Mouse (Mus musculus) thymus, postnatal 25 days (tissue): Measurements from ENCODE around the gene Ces4a.
A peak's percentile ranks its signal among the peaks of the same experiment; 100 is the strongest.
"Not testable (repeated sequence)": the region's sequence is repeated elsewhere in the genome, so short reads cannot be mapped to it uniquely, and the experiment has no call there.

Source experiments
- DNase-seq: peaks from one replicate; pipeline ENCODE4 v3.0.0; 2022

The Ces4a gene

DNA sequence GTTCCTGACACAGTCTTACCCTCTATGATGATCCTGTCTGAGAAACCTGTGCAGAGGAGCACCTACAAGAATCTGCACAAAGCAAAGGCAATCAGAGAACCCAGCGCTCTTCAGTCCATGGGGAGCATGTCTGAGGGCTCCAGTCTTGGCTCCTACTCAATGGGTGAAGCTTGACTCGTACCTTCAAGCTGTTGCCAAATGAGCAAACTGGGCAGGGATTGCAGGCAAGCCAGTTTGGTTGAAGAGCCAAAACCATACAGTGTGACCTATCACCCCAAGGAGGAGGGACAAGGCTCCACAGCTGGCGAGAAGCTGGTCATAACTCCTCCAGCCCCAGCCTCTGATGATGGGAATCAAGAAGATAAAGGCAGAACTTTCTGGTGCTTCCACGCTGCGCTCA lies at the start of gene Ces4a:
Gene Ces4a (plus strand): TSS at position 292 of the 400 bp plus-strand sequence.
- no peak for DNase-seq

DNA sequence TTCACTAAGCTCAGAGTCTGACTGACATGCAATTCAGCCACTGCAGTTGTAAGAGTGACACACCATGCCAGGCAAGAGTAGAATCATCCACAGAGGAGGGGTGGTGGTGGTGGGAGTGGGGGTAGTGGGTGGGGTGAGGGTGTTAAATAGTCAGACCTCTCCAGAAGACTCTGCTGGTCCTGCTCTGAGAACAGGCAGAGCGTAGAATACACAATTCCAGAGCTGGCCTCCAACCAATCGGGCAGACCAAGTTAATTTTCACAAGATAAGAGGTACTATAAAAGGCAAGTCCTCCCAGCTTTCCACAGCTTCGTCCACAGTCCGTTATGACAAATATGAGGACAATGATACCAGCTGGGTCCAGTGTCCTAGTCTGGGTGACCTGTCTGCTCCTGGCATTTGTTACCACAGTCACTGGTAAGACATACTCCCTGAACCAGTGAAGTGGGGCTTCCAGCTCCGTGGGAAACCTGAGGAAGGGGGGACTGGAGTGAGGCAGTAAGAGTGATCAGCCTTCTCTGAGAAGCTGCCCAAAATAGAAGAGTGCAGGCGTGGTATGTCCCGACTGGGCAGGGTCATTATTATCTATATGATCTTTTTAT lies 48.0 kb upstream of the Ces4a start, which contains the start of gene Ces3b:
Gene Ces3b (plus strand): TSS at position 305 of the 602 bp plus-strand sequence.
- no peak for DNase-seq

DNA sequence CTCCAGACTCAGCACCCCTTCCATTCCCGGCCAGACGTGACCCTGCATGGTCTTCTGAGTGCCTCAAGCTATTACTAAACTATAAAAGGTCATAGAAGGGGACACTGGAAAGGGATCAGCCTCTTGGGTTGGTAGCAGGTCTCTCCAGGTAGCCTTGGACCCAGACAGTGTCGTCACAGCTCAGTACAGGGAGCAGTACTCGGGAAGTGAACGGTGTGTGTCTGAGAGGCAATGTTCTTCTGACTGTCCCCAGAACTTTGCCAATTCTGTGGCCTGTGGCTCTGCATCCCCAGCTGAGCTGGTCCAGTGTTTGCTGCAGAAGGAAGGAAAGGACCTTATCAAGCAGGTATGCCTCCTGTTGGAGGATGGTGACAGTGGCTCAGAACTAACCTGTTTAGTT lies 43.4 kb upstream of the Ces4a start:
- DNase-seq: not testable (repeated sequence)

DNA sequence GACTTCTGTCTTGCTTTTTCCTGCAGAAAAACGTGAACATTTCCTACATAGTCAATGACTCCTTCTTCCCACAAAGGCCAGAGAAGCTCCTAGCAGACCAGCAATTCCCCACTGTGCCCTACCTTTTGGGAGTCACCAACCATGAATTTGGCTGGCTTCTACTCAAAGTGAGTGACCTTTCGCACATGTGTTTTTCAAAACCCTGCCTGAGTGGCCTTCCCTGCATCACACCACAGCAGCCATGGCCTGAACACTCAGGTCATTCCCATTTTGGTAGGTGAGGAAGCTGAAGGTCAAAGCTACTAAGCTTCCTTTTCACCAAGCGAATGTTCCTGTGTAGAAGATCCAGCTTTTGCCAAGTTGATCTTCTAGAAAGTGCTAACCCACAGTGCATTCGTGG lies 43.0 kb upstream of the Ces4a start:
- no peak for DNase-seq

DNA sequence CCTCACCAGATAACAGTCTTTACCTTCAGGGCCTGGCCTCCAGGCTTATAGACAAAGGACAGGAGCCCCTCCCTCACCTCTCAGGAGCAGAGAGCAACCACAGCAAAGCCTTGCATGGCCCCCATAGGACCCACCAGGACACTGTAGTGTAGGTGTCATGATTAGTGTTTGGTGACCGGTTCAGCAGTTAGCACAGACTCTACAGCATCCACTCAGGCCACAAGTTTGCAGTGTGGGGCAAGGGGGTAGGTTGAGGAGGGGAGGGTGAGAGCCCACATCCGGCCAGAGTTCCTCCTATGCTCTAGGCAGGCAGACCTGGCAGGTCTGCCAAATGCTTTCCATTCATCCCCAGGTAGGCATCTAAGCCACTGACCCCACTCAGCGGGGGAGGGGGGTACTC lies 37.6 kb upstream of the Ces4a start:
- no peak for DNase-seq

DNA sequence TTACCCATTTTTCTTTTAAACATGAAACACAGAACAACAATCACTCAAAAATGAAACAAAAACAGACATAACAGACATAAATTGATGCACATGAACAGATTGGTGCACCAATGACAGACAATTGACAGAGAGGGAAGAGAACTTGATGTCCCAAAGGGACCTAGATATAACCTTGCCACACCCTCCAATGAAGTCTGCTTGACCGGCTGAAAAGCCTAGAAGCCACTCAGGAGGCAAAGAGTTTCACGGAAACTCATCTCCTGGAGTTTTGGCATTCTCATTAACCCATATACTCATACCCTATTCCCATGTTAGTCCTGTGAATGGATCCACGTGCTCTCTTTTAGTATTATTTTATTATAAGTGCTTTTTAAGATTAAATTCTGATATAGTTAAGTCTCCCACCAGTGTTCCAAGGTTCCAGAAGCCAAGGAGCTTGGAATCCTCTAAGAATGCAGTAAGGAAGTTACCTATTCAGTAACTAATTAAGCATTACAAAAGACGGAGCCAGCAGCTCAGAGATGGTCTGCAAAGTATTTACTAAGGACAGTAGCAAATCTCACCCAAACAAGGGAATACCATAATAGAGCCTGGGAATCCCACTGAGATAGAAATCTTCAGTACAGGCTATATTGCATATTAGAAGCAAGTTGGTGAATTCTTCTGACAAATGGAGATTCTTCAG lies 29.4 kb upstream of the Ces4a start:
- DNase-seq: not testable (repeated sequence)

DNA sequence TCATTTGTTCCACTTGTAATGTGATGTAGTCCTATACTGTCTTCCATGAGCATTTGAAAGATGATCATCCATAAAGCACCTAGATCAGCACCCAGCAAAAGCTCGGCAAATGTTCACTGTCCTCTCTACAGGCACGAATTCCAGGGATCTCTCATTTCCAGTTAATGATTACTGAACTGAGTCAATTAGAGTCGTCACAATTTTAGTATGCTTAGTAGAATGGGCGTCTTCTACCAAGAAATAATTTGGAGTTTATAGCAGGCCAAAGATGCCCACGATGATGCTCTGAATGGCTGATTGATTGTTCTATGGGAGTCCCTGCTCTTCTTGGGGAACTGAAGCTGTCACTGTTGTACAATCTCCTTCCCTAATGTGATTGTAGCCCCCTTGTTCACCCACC lies 27.9 kb upstream of the Ces4a start:
- DNase-seq: not testable (repeated sequence)

DNA sequence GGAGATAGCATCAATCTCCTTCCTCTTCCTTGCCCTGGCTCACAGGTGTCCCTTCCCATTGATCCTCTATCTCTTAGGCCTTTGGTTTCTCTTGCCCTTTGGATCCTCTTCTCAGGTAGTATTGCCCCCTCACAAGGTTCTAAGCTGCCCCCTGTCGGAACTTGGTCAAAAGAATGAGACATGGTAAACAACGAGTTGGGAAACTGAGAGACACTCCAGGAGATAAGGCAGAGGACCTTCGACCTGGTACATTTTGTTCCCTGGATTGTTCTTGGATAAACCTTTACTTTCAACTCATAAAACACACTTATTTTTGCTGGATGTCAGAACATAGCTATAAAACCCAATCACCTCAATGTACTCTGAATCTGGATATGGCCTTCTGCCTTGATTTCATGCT lies 27.4 kb upstream of the Ces4a start:
- DNase-seq: no peak

DNA sequence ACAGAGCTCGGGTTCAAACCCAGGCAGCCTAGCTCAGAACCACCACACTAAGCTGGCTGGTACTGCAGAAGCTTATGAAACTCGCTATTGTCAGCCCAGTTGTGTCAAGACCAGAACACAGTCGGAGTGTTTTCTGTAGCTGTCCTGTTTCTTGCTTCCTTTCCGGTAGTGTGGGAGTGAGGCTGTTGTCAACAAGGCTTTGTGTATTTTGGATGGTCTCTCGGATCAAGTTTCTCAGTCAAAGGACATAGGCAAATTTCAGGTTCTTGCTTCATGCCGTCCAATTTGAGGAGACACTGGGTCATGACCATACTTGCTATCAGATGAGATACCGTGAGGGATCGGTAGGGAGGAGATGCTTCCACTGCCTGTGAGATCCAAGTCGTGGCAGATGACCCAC lies 1.7 kb upstream of the Ces4a start:
- DNase-seq: no peak

DNA sequence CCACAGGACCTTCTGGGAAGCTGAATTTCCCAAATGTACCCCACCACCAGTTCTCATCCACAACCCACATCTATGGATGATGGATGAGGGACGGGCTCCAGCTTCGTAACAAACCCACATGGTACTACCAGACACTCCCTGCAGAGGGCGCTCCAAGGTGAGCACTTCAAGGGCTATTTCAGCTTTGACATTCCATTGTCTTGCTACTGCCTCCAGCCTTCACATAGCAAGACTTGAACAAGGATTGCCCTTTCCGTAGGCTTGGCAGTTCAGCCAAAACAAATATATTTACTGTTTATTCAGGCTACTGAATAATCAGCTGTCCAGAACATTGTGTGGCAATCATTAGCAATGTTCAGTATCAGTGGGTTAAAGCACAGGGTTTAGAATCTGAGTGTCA lies 6.8 kb downstream of the Ces4a start:
- peak; percentile 58 for DNase-seq

DNA sequence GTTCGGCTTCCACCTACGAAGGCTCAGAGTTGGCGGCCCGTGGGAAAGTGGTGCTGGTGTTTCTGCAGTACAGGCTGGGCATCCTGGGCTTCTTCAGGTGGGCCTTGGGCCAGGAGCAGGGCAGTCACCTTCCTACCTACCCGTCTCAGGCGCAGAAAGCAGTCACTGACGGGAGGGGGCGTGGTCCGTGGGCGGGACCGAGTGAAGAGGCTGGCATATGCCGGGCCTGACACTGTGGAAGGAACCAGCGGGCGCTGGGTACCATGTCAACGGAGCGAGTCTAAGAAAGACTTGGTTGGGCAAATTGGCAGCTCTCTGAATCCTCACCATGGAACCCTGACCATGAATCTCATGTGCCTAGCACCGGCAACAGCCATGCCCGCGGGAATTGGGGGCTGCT lies 10.8 kb downstream of the Ces4a start:
- DNase-seq: no peak

DNA sequence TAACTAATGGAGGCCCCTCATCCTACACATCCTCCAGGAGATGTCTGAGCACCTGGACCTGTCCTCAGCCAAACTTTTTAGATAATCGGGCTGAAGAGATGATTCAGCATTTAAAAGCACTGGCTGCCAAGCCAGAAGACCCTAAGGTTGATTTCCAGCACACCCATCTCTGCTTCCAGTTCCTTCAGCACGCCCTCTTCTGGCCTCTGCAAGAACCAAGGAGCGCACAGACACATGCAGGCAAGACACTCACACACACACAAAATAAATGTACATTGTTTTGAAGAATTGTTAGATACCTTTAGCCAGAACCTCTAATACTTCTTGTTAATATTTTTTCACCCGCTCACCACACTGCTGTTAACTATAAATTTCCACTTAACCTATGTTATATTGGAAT lies 20.1 kb downstream of the Ces4a start:
- DNase-seq: no peak

DNA sequence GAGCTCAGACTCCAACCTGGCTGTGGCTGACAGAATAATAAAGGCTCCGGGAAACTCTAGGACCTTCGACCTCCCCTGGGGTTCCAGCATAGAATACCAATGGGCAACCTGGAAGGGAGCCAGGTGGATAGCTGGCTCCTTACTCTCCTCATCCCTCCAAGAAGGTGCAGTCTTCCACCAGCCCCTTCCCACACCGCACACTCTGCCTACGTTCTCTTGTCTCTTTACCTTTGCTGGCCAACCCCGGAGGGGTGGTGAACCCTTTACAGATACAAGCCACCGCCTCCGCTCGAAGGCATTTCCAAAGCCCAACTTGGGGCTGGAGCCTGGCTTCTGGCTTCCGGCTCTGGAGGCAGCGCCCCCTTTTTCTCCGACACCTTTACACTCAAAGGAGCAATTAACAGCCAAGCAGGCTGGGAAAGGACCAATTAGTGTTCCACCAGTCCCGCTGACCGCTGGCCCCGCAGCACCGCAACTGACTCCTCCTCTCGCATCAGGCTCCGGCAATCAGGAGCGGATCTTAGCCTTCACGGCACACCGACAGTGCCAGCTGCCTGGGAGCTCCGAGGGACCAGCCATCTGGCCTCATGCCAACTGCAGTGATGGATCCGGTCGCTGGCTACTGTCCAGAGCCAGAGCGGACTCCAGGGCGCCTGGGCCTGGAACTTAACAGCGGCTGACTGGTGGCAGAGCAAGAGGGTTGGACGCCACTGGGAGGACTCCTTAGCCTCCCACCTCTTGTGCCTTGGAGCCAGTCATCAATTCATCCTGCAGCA lies 21.2 kb downstream of the Ces4a start:
- no peak for DNase-seq

DNA sequence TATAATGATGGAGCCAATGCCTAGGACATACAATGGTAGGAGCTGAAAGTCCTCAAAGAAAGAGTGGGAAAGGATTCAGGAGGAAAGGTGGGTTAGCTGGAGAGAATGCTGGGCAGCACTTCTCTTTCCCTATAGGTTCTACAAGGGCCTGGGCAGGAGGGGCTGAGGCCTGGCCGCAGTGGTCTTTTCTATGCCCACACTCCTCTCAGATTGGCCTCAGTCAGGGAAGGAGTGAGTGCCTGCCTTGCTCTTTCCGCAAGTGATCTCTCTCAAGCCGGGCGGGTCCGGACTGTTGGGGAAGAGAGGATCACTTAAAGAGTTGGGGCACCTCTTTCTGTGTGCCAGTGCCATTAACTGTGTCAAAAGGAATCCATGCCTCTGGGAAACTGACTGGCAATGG lies 22.7 kb downstream of the Ces4a start:
- no peak for DNase-seq

DNA sequence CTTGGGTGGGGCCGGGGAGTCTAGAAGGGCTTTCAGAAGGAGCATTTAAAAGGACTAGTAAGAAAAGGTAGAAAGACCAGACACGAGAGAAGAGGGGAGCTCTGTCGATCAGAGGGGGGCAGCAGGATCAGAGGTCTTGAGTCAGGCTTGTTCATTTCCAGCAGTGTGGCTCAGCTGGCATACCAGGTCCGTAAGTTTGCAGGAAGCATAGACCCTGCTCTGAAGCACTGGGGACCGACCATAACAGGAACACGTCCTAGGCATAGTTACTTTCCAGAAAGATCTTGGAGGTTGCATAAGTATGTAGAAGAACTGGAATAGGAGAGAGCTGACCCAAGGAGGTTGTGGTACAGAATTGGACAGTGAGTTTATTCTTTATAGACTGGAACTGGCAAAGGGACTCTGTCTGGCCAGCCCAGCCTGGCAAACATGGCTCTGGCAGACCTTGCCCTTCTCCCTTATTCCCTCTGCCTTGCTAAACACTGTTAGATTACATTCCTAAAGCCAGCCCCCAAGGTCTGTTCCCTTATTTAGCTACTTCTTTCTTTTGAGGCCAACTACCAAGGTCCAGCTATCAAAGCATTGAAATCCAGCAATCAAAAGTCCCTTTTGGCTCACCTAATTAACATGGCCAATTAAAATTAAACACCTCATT lies 23.6 kb downstream of the Ces4a start:
- DNase-seq: no peak

DNA sequence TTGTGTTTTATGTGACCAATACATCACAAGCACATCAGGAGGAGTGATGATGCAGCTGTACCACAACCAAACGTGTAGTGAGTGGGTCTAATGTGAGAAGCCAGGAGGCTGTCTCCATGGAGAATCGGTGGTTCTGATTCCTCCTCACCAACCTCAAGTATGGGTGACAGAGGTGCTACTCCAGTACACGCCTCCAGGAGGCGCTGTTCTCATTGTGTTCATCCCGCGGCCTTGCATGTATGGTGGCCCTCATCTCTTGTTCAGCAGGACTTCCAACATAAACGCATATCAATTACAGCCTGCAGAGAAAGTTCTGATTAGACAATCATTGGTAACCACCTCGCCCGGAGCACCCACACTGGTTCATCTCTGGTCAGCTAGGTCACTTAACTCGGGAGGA lies 26.0 kb downstream of the Ces4a start:
- DNase-seq: peak; percentile 65

DNA sequence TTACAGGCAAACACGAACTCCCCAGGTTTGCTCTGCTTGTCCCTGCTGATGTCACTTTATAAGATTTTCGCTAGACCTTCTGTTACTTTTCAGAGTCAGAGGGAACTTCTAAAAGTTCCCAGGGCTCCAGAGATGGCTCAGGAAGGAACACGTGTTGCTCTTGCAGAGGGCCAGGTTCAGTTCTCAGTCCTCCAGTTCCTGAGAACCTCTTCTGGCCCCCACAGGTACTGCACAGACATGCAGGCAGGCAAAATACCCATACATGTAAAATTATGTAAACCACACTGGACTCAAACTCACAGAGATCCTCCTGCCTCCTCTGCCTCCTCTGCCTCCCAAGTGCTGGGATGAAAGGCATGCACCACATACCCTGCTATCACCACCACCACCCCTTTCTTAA lies 26.5 kb downstream of the Ces4a start:
- no peak for DNase-seq

DNA sequence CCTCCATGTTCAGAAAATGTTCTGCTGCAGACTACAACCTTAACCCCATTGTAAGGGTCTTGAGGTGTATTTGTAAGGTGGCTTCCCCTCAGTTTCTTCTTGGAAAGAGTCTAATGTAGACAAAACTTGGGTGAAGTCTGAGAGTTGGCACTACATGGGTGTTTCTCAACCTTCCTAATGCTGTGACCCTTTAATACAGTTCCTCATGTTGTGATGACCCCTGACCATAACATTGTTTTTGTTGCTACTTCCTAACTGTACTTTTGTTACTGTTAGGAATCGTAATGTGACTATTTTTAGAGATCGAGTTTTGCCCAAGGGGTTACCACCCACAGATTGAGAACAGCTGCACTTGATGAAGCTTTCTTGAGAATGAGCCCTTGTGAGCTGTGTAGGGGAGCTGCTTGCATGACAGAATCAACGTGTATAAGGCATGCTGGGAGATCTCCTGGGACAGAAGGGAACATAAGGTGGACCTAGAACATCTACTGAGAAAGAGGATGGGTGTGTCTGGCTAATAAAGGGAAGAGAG lies 29.6 kb downstream of the Ces4a start:
- no peak for DNase-seq

DNA sequence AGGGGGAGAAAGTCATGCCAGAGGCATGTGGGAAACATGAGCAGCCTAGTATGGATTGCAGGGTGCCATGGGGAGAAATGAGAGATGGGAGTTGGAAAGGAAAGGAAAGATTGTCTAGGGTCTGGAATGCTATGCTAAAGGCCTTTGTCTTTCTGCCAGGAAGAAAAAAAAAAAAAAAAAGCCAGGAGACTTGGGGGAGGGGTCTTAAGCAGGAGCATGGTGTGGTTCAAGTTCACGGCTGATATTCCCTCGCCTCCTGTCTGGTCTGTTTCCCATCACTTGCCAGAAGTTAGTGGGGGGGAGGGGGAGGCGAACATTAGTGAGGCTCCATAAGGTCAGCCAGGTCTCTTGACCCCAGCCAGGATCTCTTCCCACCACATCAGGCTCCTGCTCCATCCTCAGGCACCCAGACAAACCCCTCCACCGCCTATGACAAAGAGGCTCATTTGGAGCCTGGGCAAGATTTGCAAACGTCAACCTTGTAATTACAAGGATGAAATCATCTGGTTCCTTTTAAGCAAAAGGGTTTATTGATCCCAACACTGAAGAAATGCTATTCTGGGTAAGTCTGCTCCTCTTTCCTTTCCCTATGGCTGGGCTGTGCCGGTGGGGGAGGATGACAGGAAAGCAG lies 32.8 kb downstream of the Ces4a start:
- DNase-seq: no peak

DNA sequence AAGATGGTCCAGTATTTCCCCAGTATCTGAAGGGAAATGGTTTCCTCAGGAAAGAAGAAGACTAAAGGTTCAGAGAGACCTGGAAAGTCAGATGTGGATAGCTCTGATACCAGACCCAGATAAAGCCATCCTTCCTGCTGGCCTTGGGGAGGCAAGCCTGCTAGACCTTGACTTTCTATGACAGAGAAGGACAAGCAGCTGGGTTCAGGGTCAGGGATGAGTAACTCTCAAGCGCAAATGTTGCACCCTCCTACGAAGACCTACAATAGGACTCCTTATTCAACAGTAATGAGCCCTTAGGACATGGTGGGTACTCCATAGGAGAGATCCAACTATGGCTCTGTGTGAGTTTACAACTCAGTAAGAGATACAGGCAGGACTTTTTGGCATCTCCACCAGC lies 33.6 kb downstream of the Ces4a start:
- no peak for DNase-seq

DNA sequence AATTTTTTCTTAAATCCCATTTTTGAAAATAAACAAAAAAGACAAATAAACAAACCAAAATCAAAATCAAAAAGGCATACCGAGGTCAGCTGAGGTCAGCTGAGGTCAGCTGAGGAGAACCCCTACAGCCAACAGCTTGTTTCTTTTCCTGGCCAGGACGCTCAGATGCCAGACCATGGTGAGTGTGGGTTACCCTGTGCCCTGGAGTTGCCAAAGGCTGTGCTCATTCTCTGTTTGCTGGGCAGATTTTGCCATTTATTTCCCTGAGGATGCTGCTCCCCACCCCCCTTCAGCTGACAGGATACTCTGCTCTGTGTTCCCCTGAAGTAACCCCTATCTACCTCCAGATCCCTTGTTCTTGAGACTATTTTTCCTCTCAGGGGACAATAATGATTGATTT lies 35.5 kb downstream of the Ces4a start:
- DNase-seq: no peak

DNA sequence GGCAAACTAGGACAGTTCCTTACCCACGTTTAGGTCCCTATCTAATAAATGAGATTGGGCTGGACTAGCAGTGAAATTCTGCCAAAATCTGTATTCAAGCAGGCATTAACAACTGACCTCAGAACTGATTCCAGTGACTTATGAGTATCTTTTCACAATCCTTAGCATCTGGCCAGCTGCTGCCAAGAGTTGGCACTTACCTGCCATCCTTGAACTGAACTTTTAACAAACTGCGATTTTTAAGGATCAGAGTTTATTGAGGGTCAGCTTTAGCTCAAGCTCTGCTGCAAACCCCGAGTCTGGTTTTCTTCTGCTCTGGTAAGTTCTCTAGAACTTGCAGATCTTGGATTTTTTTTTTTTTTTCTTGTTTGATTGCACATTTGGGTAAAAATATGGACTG lies 38.0 kb downstream of the Ces4a start:
- no peak for DNase-seq

DNA sequence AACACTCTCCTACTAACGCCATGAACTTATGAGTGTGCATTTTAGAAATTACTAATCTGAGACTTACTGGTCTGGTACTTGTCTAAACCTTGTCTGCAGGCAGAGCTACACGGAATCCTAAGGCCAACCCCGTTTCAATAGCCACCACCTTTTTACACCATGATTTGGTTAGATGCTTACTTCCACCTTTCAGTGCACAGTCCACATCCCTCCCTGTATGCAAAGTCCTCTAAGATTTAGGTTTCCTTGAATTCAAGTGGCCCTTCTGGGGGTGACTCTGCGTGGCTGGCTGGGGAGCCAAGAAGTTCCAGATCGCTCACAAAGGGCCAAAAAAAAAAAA lies 38.4 kb downstream of the Ces4a start:
- DNase-seq: no peak
